Mouse (Mus musculus) stomach, embryonic 16.5 days (tissue): ENCODE measurements around the gene Zfp969. TPM values are rescaled to one million over a fixed set of nuclear protein-coding genes. Genes with fewer than 3 reads are reported as not detected.
"Not testable (repeated sequence)": the region's sequence is repeated elsewhere in the genome, so short reads cannot be mapped to it uniquely, and the experiment has no call there.

Experiments used
- ATAC-seq: fragments of 200-750 bp; cut with Nextera tagmentation; 2 replicates; pipeline ENCODE4 v1.8.0; 2017; ENCODE audit warnings: moderate number of reproducible peaks, moderate TSS enrichment; ENCODE audit not compliant: insufficient read depth, low FRiP score
- H3K27ac ChIP-seq: fragments of 300-500 bp; sonication (generic); 2 replicates; pipeline ENCODE4 v1.5.1; 2014; ENCODE audit warnings: low read length
- H3K27me3 ChIP-seq: fragments of 300-500 bp; sonication (generic); 2 replicates; pipeline ENCODE4 v1.6.1; 2014; ENCODE audit warnings: low read length, control low read depth, mixed read lengths; ENCODE audit not compliant: control insufficient read depth, insufficient read depth
- H3K36me3 ChIP-seq: fragments of 300-500 bp; sonication (generic); 2 replicates; pipeline ENCODE4 v1.6.1; 2014; ENCODE audit warnings: low read length; ENCODE audit not compliant: control insufficient read depth, insufficient read depth
- H3K4me1 ChIP-seq: fragments of 300-500 bp; sonication (generic); 2 replicates; pipeline ENCODE4 v1.6.1; 2014; ENCODE audit warnings: low read length, control low read depth, mixed read lengths; ENCODE audit not compliant: control insufficient read depth, insufficient read depth
- H3K4me2 ChIP-seq: fragments of 300-500 bp; sonication (generic); 2 replicates; pipeline ENCODE4 v1.6.1; 2014; ENCODE audit warnings: low read depth, low read length, mixed read lengths
- H3K4me3 ChIP-seq: fragments of 300-500 bp; sonication (generic); replicated peaks from 2 replicates; pipeline ENCODE4 v1.5.1; 2014; ENCODE audit warnings: mild to moderate bottlenecking, low read length
- H3K9ac ChIP-seq: fragments of 300-500 bp; sonication (generic); 2 replicates; pipeline ENCODE4 v1.6.1; 2014; ENCODE audit warnings: low read length
- H3K9me3 ChIP-seq: fragments of 300-500 bp; sonication (generic); replicated peaks from 2 replicates; pipeline ENCODE4 v1.6.1; 2016; ENCODE audit warnings: low read length, control low read depth; ENCODE audit not compliant: control insufficient read depth
- WGBS: fragments of 180-500 bp; shearing (Covaris S2); extraction: QIAGEN DNeasy Blood & Tissue Kit; methylation state at CpG from one replicate; pipeline ENCODE4 v1.1.7; 2014; 5-methylcytosine and 5-hydroxymethylcytosine counted together
- polyA plus RNA-seq: library from polyadenylated mRNA; unstranded; fragments of >200 nt; fragmentation: Nextera tagmentation; extraction: Ambion mirVana; gene quantifications from 2 replicates; pipeline ENCODE4 v1.2.1, GENCODE M21; 2015

Zfp969 gene
- polyA plus RNA-seq, result 21.2 and 22.1 TPM in 2 replicates

- not testable (repeated sequence) for H3K27me3 ChIP-seq, H3K9ac ChIP-seq, H3K27ac ChIP-seq, H3K4me3 ChIP-seq, H3K4me1 ChIP-seq, H3K4me2 ChIP-seq, ATAC-seq, H3K9me3 ChIP-seq, H3K36me3 ChIP-seq
- no CpG with 5 or more reads among the region's 9 CpGs for WGBS
These were observed at the start of gene Zfp969 for GRCm38 (mm10) chr2:175703546-175703945. Gene Zfp969 (minus strand): TSS chr2:175703646.

- H3K4me1 ChIP-seq, H3K9me3 ChIP-seq, H3K9ac ChIP-seq, H3K27ac ChIP-seq, H3K4me2 ChIP-seq, H3K4me3 ChIP-seq, ATAC-seq, H3K36me3 ChIP-seq, H3K27me3 ChIP-seq: not testable (repeated sequence)
- no CpG with 5 or more reads among the region's 2 CpGs for WGBS
These were observed 37.8 kb upstream of the Zfp969 start, which contains the start of gene Gm2007 for GRCm38 (mm10) chr2:175741237-175741636. Gene Gm2007 (plus strand): TSS chr2:175741537.

- H3K4me2 ChIP-seq, H3K27me3 ChIP-seq, H3K27ac ChIP-seq, ATAC-seq, H3K9ac ChIP-seq, H3K4me3 ChIP-seq, H3K4me1 ChIP-seq, H3K36me3 ChIP-seq, H3K9me3 ChIP-seq: not testable (repeated sequence)
- WGBS, result no CpG with 5 or more reads among the region's 2 CpGs
These were observed 59.8 kb downstream of the Zfp969 start, which contains the start of gene Gm11007 for GRCm38 (mm10) chr2:175643678-175644077. Gene Gm11007 (plus strand): TSS chr2:175643978.

Other genes with a start within 250 kb of the Zfp969 start
- gene Zfp965, start 233.7 kb downstream of the Zfp969 start, polyA plus RNA-seq, result 6.6 and 7.6 TPM in 2 replicates
- not detected in 2 replicates for gene Gm11007, start 59.7 kb downstream of the Zfp969 start, polyA plus RNA-seq
- not detected in 2 replicates for gene Gm2007, start 37.9 kb upstream of the Zfp969 start, polyA plus RNA-seq
- gene Gm14288, start 97.4 kb upstream of the Zfp969 start, polyA plus RNA-seq, result 3.8 TPM in 1 of 2 replicates, not detected in the other
- 17.1 and 20.0 TPM in 2 replicates for gene Gm6710, start 165.6 kb upstream of the Zfp969 start, polyA plus RNA-seq
- gene Zfp966, start 227.5 kb upstream of the Zfp969 start, polyA plus RNA-seq, result 4.5 and 4.9 TPM in 2 replicates